Mouse (Mus musculus) bone marrow macrophage, adult 2 months (primary cell): ENCODE data around the gene Mfap3l. TPM values are rescaled to one million over a fixed set of nuclear protein-coding genes. Genes with fewer than 3 reads are reported as not detected.
"Not testable (repeated sequence)": the region's sequence is repeated elsewhere in the genome, so short reads cannot be mapped to it uniquely, and the experiment has no call there.

Experiments
- H3K27ac ChIP-seq: 2 replicates; pipeline ENCODE4 v1.5.1; 2012; ENCODE audit warnings: low read depth, low read length; ENCODE audit not compliant: insufficient read depth
- H3K4me1 ChIP-seq: 2 replicates; pipeline ENCODE4 v1.6.1; 2012; ENCODE audit warnings: low read length; ENCODE audit not compliant: control insufficient read depth, insufficient read depth
- H3K4me3 ChIP-seq: 2 replicates; pipeline ENCODE4 v1.5.1; 2012; ENCODE audit warnings: mild to moderate bottlenecking, low read length, moderate library complexity; ENCODE audit not compliant: insufficient read depth
- CTCF ChIP-seq: IDR thresholded peaks from 2 replicates; pipeline ENCODE4 v1.5.1; 2012; ENCODE audit warnings: low read depth, mild to moderate bottlenecking, low read length, moderate library complexity
- POLR2A ChIP-seq: IDR thresholded peaks from 2 replicates; pipeline ENCODE4 v1.6.1; 2012; ENCODE audit warnings: mild to moderate bottlenecking, low read depth, low read length, borderline replicate concordance
- polyA plus RNA-seq: library from polyadenylated mRNA; stranded (reverse); fragments of >200 nt; gene quantifications from 2 replicates; pipeline ENCODE4 v1.2.4, GENCODE M21; 2012; ENCODE audit not compliant: missing spikeins, insufficient read depth, insufficient read length

Gene Mfap3l
- polyA plus RNA-seq, 1 experiment = 6.2 TPM

- Histone ChIP-seq H3K27ac (no peak overlapping the region), H3K4me3 (no peak overlapping the region), H3K4me1 (0 out of 2 replicates have a peak, but pooled peaks cover 5% of the 10 kb centered on the region)
- TF ChIP-seq CTCF (no peak), POLR2A (no peak)
Measured at GRCm38 (mm10) chr8:60647291-60647690, 14.7 kb downstream of the Mfap3l start.

GRCm38 (mm10) chr8:60649081-60649480 lies 16.5 kb downstream of the Mfap3l start:
- TF ChIP-seq CTCF (no peak), POLR2A (no peak)
- H3K27ac ChIP-seq = no peak overlapping the region
- no peak overlapping the region for H3K4me3 ChIP-seq
- H3K4me1 ChIP-seq = 0 out of 2 replicates have a peak, but pooled peaks cover 3% of the 10 kb centered on the region

DNA sequence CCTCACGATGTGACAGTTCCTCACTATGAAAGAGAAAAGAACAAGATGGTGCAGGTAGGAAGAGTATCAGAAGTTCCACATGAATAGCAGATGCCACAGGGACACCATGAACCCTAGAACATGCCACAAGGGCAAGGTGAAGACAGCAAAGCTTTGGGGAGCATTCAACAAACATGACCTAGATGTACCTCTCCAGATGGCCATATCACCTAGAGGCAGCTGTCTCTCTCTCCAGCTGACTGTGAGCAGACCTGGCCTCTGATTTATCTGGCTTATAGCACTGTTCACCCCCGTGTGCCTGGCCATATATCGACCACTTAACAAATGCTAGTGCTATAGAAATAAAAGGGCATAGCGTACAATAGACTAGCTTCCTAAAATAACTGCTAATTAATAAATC lies 17.5 kb downstream of the Mfap3l start:
- Histone ChIP-seq H3K4me1 (0 out of 2 replicates have a peak, but pooled peaks cover 3% of the 10 kb centered on the region), H3K27ac (no peak overlapping the region), H3K4me3 (no peak overlapping the region)
- TF ChIP-seq CTCF (no peak), POLR2A (no peak)

DNA sequence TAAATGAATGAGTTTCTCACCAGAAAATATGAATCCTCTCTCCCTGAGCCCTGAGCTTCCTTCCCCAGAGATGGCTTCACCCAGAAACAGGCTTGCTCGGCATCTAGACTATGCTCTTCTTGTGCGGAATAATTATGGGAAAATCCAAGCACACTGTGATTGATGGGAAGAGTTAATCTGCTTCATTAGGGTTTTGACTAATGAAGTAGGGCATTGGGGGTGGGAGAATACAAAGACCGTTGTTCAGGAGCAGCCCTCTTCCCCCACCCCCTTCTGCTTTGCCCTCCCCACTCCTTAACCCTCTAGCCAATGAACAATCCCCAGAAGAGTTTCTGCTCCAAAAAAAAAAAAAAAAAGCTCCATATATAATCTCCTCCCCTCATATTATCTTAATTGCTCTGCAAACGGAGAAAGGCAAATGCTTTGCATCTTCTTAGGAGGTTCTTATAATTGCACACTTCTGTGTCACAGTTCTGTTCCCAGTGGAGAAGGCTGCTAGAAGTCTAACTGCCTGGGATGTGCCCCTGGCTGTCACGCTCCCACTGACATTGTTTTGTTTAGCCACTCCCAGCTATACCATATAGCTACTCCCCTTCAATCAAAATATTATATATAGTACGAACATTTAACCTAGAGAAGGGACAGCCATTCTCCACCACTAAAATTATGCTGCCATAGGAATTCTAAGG lies 24.9 kb downstream of the Mfap3l start:
- no peak for TF ChIP-seq POLR2A
- no peak overlapping the region for H3K4me3 ChIP-seq

GRCm38 (mm10) chr8:60658114-60658500 lies 25.5 kb downstream of the Mfap3l start:
- H3K4me3 ChIP-seq = no peak overlapping the region
- H3K27ac ChIP-seq = no peak overlapping the region
- no peak for TF ChIP-seq CTCF
- TF ChIP-seq POLR2A = no peak
- no peaks in the 10 kb centered on the region for H3K4me1 ChIP-seq

More for the DNA sequence above, 24.9 kb downstream of the Mfap3l start:
- H3K27ac ChIP-seq = no peak overlapping the region
- H3K4me1 ChIP-seq = no peaks in the 10 kb centered on the region

DNA sequence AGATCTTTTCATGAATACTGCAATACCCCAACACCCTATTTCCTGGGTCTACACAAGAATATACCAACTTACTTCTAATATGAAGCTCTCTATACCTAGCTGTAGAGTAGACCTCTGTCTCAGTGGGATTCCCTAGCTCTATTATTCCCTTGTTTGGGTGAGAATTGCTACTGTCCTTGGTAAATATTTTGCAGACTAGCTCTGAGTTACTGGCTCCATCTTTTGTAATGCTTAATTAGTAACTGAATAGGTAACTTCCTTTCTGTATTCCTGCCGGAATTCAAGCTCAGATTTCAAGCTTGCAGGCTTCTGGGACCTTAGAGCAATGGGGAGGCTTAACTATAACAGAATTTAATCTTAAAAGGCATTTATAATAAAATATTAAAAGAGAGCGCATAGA lies 26.1 kb downstream of the Mfap3l start:
- not testable (repeated sequence) for H3K4me3 ChIP-seq, H3K4me1 ChIP-seq, H3K27ac ChIP-seq

GRCm38 (mm10) chr8:60659721-60660120 lies 27.1 kb downstream of the Mfap3l start:
- TF ChIP-seq POLR2A (no peak), CTCF (no peak)
- no peak overlapping the region for H3K27ac ChIP-seq
- H3K4me1 ChIP-seq = no peaks in the 10 kb centered on the region
- H3K4me3 ChIP-seq = no peak overlapping the region

DNA sequence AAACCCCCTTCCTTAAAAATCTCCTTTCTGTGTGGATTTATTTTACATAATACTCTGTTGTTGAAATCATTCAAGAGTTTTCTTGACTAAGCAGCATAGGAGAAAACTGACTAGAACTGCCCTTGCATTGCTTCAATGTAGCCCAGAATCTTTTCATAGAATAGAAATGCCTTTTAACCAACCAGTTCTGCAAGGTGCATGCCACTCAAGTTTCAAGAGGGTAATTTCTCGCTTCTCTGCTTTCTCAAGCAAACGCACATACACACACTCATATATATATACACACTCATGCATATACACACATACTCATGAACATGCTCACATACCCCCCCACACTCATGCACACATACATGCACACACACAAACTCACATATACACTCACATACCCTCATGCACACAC lies 28.6 kb downstream of the Mfap3l start:
- H3K27ac ChIP-seq = no peak overlapping the region
- no peak for TF ChIP-seq CTCF
- TF ChIP-seq POLR2A = no peak
- no peaks in the 10 kb centered on the region for H3K4me1 ChIP-seq
- no peak overlapping the region for H3K4me3 ChIP-seq

DNA sequence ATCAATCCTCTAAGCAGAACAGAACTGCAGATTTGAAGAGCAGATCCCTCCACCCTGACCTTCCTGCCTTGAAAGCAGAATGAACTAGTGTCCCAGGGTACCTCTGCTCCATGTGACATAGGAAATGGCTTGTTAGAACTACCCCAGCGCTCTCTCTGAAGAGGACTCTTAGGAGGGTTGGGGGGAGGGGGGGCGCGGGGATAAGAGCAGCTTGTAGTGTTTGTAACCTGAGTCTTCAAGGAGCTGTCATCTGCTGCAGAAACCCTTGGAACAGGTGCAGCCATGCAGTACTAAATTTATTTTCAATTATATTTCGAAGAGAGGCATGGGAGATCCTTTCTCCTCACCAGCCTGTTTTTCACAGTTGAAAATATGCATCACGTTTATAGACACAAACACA lies 30.9 kb downstream of the Mfap3l start:
- TF ChIP-seq POLR2A (no peak), CTCF (no peak)
- H3K4me3 ChIP-seq = no peak overlapping the region
- no peak overlapping the region for H3K27ac ChIP-seq
- no peaks in the 10 kb centered on the region for H3K4me1 ChIP-seq

DNA sequence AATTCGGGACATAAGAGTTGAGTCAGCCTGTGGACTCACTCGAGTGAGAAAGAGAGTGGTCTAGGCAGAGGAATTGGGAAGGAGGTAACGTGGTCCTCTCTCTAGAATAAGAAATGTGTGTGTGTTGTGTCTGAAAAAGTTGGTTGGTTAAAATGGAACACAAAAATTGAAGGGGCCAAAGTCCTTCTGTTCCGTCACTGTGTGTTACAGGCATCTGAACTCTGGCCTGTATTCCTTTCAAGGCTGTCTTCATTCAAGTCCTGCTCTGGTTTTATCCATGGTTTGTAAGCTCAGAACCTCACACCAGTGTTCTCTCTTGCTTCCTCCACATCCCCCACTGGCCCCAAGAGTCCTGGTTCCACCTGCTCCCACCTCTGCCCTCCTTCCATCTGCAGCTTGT lies 33.2 kb downstream of the Mfap3l start:
- no peak for TF ChIP-seq CTCF
- TF ChIP-seq POLR2A = no peak
- H3K27ac ChIP-seq = no peak overlapping the region
- no peak overlapping the region for H3K4me3 ChIP-seq
- H3K4me1 ChIP-seq = no peaks in the 10 kb centered on the region

DNA sequence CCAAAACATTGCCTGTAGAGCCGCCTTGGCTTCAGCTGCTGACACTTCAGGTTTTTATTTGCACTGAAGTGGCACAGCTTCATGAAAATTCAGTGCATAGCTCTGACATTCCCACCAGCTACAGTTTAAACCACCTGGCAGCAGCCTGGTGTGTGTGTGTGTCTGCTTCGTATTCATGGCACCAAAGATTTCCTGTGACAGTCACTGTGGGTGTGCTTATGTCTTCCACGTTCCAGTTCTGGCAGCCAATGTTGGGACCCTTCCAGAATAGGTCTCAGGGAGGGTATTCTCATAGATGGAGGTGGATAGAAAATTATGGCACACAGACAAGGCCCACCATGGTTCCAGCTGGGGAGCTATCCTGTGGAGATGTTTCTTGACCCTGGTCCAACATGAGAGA lies 34.2 kb downstream of the Mfap3l start:
- no peak for TF ChIP-seq POLR2A
- TF ChIP-seq CTCF = no peak
- Histone ChIP-seq H3K4me3 (no peak overlapping the region), H3K27ac (no peak overlapping the region), H3K4me1 (no peaks in the 10 kb centered on the region)
